Mouse (Mus musculus) left cerebral cortex, adult 18-20 months (tissue): ENCODE results near the gene Ntrk3. TPM values are rescaled to one million over a fixed set of nuclear protein-coding genes. Genes with fewer than 3 reads are reported as not detected.

ENCODE experiments used
- DNase-seq, 2 experiments: peaks; one replicate each; pipeline ENCODE4 v3.0.0; 2021 to 2022; ENCODE audit warnings: low spot score in 2 of 2, mixed read lengths in 1 of 2
- total RNA-seq, 2 experiments: library from RNA; stranded (reverse); gene quantifications; 2 replicates each; pipeline ENCODE4 v1.2.3; 2021

The Ntrk3 gene
- total RNA-seq, 2 experiments from 2014 or later, result 136 to 143 TPM

- no peak for DNase-seq
Observed at GRCm38 (mm10) chr7:78382126-78382525, 355.7 kb downstream of the Ntrk3 start.

DNA sequence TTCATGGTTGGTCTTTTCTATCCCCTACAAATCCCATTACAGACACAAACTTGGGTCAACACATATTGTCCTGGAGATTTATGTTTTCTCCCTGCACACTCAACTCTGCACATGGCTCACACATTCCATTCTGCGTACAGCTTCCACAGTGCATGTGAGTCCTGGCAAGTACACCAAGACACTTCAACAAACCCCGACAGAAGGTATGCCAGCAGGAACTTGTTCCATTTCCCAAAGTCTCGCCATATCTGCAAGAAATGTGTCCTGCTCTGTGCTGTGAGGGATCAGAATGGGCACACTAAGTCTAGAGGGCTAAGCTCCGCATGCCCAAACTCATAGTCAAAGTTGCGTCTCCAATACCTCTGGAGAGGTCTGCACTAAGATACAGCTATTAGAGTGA is 358.0 kb downstream of the Ntrk3 start:
- no peak for DNase-seq

GRCm38 (mm10) chr7:78378306-78378705 is 359.5 kb downstream of the Ntrk3 start:
- no peak for DNase-seq

- DNase-seq, result no peak
Observed at GRCm38 (mm10) chr7:78376875-78377274, 360.9 kb downstream of the Ntrk3 start.

DNA sequence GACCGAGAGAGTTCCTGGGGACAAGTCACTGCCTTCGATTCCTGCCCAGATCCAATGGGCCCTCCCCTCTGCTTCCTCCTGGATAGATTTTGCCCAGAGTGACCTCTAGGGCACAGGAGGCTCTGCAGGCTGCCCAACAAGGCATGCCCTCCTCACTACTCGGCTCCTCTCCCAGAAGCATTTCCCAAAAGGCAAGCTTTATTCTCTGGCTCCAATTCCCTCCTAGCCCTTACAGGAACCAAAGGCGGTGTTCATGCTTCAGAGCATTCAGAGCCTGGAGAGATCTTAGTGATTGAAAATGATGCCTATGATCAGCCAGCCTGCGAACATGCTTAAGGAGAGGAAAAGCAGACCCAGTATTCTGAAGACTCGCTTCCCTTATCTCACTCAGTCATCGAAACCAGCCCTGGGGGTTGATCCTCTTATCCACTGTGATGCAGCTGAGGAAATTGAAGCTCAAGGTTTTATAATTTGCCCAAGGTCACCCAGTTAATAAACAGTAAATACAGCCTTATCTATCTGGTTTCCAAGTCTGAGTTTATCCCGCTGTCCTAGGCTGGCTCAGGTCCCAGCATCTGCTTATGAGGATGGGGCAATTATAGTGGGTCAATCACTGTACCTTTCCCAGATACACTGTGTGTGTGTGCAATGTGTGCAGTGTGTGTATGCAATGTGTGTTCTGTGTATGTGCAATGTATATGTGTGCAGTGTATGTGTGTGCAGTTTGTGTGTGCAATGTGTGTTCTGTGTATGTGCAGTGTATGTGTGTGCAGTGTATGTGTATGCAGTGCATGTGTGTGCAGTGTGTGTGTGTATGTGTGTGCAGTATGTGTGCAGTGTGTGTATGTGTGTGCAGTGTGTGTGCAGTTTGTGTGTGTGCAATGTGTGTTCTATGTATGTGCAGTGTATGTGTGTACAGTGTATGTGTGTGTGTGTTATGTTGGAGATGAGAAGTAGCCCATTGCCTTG is 376.2 kb downstream of the Ntrk3 start:
- no peak for DNase-seq

DNA sequence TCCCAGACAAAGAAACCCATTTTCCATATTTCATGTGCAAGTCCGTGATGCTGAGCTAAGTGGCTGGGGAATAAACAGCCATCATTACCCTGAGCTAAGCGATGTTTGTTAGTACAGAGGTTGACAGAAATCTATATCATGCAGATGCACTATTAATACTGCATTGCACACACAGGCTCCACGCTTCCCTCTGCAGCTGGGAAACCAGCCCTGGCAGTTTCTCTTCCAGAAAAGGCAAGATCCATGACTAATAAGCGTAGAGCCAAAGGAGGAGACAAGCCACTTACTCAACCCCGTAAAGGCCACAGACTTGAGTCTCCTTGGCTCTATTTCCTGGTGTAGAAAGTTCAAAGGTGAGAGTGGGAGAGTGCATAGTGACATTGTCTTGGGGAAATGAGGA is 390.3 kb downstream of the Ntrk3 start:
- no peak for DNase-seq

DNA sequence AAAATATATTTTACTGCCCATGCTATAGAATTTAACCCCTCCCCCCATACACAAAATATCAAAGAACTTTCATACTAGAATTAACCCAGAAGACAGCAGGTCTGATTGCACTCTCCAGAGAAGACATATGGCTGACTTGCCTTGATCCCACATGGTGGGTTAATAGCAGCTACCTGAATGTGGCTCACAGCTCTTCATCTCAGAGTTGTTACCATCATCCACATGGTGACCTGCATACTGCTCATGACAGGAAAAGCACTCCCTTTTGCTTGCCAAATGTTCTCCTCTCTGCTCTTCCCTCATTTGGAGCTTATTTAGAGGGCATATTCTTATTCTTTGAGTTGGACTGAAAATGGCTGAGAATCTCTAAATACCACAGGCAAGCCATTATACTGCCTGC is 404.4 kb downstream of the Ntrk3 start:
- DNase-seq, result no peak

GRCm38 (mm10) chr7:78328301-78328700 is 409.5 kb downstream of the Ntrk3 start:
- DNase-seq, result peak; percentile 41 to 60

GRCm38 (mm10) chr7:78326185-78326584 is 411.6 kb downstream of the Ntrk3 start:
- DNase-seq, result no peak

DNA sequence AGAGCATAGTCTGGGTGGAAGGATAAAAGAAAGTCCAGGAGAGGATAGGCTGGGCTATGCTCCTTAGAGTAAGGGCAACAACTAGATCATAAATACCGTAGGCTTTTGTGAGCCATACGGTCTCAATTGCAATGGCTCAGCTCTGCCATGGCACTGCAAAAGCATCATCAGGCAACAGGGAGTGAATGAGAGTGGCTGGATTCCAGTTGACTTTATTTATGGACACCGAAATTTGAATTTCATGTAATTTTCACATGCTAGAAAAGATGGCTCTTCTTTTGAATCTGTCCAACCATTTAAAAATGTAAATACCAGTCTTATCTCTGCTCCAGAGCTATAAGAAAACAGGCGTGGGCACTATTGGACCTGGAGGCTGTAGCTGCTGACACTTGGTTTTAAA is 419.2 kb downstream of the Ntrk3 start:
- DNase-seq, result no peak

- DNase-seq, result no peak
Observed at GRCm38 (mm10) chr7:78305770-78306169, 432.0 kb downstream of the Ntrk3 start.

GRCm38 (mm10) chr7:78305029-78305428 is 432.8 kb downstream of the Ntrk3 start:
- no peak for DNase-seq

DNA sequence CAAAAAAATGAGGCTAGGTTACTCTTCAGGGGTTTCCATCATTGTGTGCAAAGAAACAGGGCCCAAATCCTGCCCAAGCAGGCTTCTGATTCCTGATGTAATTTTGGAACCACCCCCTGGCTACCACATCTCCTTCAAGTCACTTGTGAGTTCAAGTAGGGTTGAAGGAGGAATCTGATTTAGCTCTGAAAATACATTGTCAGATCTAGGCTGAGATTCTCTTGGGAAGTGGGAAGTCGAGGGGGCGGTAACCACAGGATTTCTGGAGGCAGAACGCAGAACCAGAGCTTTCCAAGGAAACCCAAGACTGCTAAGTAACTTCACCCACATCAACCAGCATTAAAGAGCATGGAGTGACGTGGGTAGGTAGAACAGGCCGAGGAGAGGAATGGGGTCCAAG is 440.5 kb downstream of the Ntrk3 start:
- DNase-seq, result peak; percentile 38 to 66

GRCm38 (mm10) chr7:78294322-78294721 is 443.5 kb downstream of the Ntrk3 start:
- no peak for DNase-seq

DNA sequence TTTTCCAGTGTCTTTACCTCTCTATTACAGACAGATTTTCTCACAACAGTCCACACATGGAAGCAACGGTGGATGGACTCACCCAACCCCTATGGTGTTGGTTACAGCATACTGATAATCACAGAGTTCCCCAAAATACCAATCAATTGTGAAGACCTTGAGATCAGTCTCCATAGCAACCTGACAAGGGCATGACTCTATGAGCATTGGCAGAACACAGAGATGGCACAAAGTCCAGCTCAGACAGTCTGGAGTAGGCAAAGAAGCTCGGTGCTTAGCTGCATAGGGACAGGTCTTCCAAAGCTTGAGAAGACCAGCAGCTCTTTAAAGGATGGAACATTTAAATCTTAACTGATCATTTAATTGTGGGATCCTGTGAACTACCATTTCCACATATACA is 447.6 kb downstream of the Ntrk3 start:
- no peak for DNase-seq

- no peak for DNase-seq
Observed at GRCm38 (mm10) chr7:78286516-78287238, 451.1 kb downstream of the Ntrk3 start.

GRCm38 (mm10) chr7:78269506-78270250 is 468.1 kb downstream of the Ntrk3 start:
- no peak for DNase-seq

GRCm38 (mm10) chr7:78267461-78268007 is 470.3 kb downstream of the Ntrk3 start:
- no peak for DNase-seq

- no peak for DNase-seq
Observed at GRCm38 (mm10) chr7:78264432-78265002, 473.3 kb downstream of the Ntrk3 start.

GRCm38 (mm10) chr7:78261420-78262125 is 476.2 kb downstream of the Ntrk3 start:
- DNase-seq, result no peak
